Mouse (Mus musculus) stomach, embryonic 16.5 days (tissue): ENCODE results near the gene Mcpt8. TPM values are rescaled to one million over a fixed set of nuclear protein-coding genes. Genes with fewer than 3 reads are reported as not detected.
"Not testable (repeated sequence)": the region's sequence is repeated elsewhere in the genome, so short reads cannot be mapped to it uniquely, and the experiment has no call there.

Experiments
- ATAC-seq: fragments of 200-750 bp; cut with Nextera tagmentation; 2 replicates; pipeline ENCODE4 v1.8.0; 2017; ENCODE audit warnings: moderate number of reproducible peaks, moderate TSS enrichment; ENCODE audit not compliant: insufficient read depth, low FRiP score
- H3K27ac ChIP-seq: fragments of 300-500 bp; sonication (generic); 2 replicates; pipeline ENCODE4 v1.5.1; 2014; ENCODE audit warnings: low read length
- H3K27me3 ChIP-seq: fragments of 300-500 bp; sonication (generic); 2 replicates; pipeline ENCODE4 v1.6.1; 2014; ENCODE audit warnings: low read length, control low read depth, mixed read lengths; ENCODE audit not compliant: control insufficient read depth, insufficient read depth
- H3K36me3 ChIP-seq: fragments of 300-500 bp; sonication (generic); 2 replicates; pipeline ENCODE4 v1.6.1; 2014; ENCODE audit warnings: low read length; ENCODE audit not compliant: control insufficient read depth, insufficient read depth
- H3K4me1 ChIP-seq: fragments of 300-500 bp; sonication (generic); 2 replicates; pipeline ENCODE4 v1.6.1; 2014; ENCODE audit warnings: low read length, control low read depth, mixed read lengths; ENCODE audit not compliant: control insufficient read depth, insufficient read depth
- H3K4me2 ChIP-seq: fragments of 300-500 bp; sonication (generic); 2 replicates; pipeline ENCODE4 v1.6.1; 2014; ENCODE audit warnings: low read depth, low read length, mixed read lengths
- H3K4me3 ChIP-seq: fragments of 300-500 bp; sonication (generic); replicated peaks from 2 replicates; pipeline ENCODE4 v1.5.1; 2014; ENCODE audit warnings: mild to moderate bottlenecking, low read length
- H3K9ac ChIP-seq: fragments of 300-500 bp; sonication (generic); 2 replicates; pipeline ENCODE4 v1.6.1; 2014; ENCODE audit warnings: low read length
- H3K9me3 ChIP-seq: fragments of 300-500 bp; sonication (generic); replicated peaks from 2 replicates; pipeline ENCODE4 v1.6.1; 2016; ENCODE audit warnings: low read length, control low read depth; ENCODE audit not compliant: control insufficient read depth
- WGBS: fragments of 180-500 bp; shearing (Covaris S2); extraction: QIAGEN DNeasy Blood & Tissue Kit; methylation state at CpG from one replicate; pipeline ENCODE4 v1.1.7; 2014; 5-methylcytosine and 5-hydroxymethylcytosine counted together
- polyA plus RNA-seq: library from polyadenylated mRNA; unstranded; fragments of >200 nt; fragmentation: Nextera tagmentation; extraction: Ambion mirVana; gene quantifications from 2 replicates; pipeline ENCODE4 v1.2.1, GENCODE M21; 2015

The Mcpt8 gene
- 2.1 and 4.3 TPM in 2 replicates for polyA plus RNA-seq

- Histone ChIP-seq H3K27ac (no peak within 1 kb of the TSS), H3K9me3 (no peaks in the 10 kb centered on the region), H3K36me3 (no peaks in the 10 kb centered on the region), H3K4me2 (no peak within 1 kb of the TSS), H3K4me1 (no peaks in the 10 kb centered on the region), H3K4me3 (no peak within 1 kb of the TSS), H3K9ac (no peak within 1 kb of the TSS), H3K27me3 (no peaks in the 10 kb centered on the region)
- ATAC-seq, result no peak
- WGBS, result 94% methylated on average over 2 of the region's 2 CpGs
These were observed at the start of gene Mcpt8 for GRCm38 (mm10) chr14:56085167-56085566. Gene Mcpt8, minus strand, starts transcription at chr14:56085273.

- not testable (repeated sequence) for ATAC-seq
These were observed 48.6 kb upstream of the Mcpt8 start for GRCm38 (mm10) chr14:56133675-56134074.

GRCm38 (mm10) chr14:56132508-56132907 lies 47.4 kb upstream of the Mcpt8 start, which contains the start of gene Gzmd:
Gene Gzmd, minus strand, starts transcription at chr14:56132608.
- H3K4me3 ChIP-seq, H3K4me1 ChIP-seq, H3K27ac ChIP-seq, H3K36me3 ChIP-seq, H3K9ac ChIP-seq, H3K27me3 ChIP-seq, H3K9me3 ChIP-seq, ATAC-seq, H3K4me2 ChIP-seq: not testable (repeated sequence)
- WGBS, result 70% methylated on average over 2 of the region's 2 CpGs

More at GRCm38 (mm10) chr14:56133675-56134074, 48.6 kb upstream of the Mcpt8 start:
- not testable (repeated sequence) for H3K9me3 ChIP-seq, H3K36me3 ChIP-seq, H3K4me2 ChIP-seq, H3K27ac ChIP-seq, H3K9ac ChIP-seq, H3K27me3 ChIP-seq, H3K4me1 ChIP-seq, H3K4me3 ChIP-seq
- WGBS, result 56% methylated on average over 1 of the region's 1 CpGs

- no peak overlapping the region for H3K4me3 ChIP-seq
- WGBS, result 51% methylated on average over 3 of the region's 3 CpGs
- no peak overlapping the region for H3K4me2 ChIP-seq
- H3K4me1 ChIP-seq, result no peaks in the 10 kb centered on the region
- H3K9ac ChIP-seq, result no peak overlapping the region
- no peaks in the 10 kb centered on the region for H3K27me3 ChIP-seq
- no peaks in the 10 kb centered on the region for H3K9me3 ChIP-seq
- no peak for ATAC-seq
- no peak overlapping the region for H3K27ac ChIP-seq
- H3K36me3 ChIP-seq, result no peaks in the 10 kb centered on the region
These were observed 43.3 kb upstream of the Mcpt8 start for GRCm38 (mm10) chr14:56128341-56128740.

GRCm38 (mm10) chr14:56123516-56123915 lies 38.4 kb upstream of the Mcpt8 start:
- Histone ChIP-seq H3K27me3 (no peaks in the 10 kb centered on the region), H3K9me3 (no peaks in the 10 kb centered on the region), H3K36me3 (no peaks in the 10 kb centered on the region), H3K4me3 (no peak overlapping the region), H3K4me2 (no peak overlapping the region), H3K4me1 (no peaks in the 10 kb centered on the region), H3K9ac (no peak overlapping the region), H3K27ac (no peak overlapping the region)
- 78% methylated on average over 3 of the region's 3 CpGs for WGBS
- ATAC-seq, result no peak

GRCm38 (mm10) chr14:56120525-56120924 lies 35.5 kb upstream of the Mcpt8 start, which contains the start of gene Gzme:
Gene Gzme, minus strand, starts transcription at chr14:56120625.
- Histone ChIP-seq H3K4me2 (no peak within 1 kb of the TSS), H3K9me3 (no peaks in the 10 kb centered on the region), H3K4me1 (no peaks in the 10 kb centered on the region), H3K36me3 (no peaks in the 10 kb centered on the region), H3K4me3 (no peak within 1 kb of the TSS), H3K27ac (no peak within 1 kb of the TSS), H3K27me3 (no peaks in the 10 kb centered on the region), H3K9ac (no peak within 1 kb of the TSS)
- no peak for ATAC-seq

- 89% methylated on average over 33 of the region's 33 CpGs for WGBS
- not testable (repeated sequence) for H3K4me3 ChIP-seq, H3K9me3 ChIP-seq
These were observed 30.6 kb upstream of the Mcpt8 start for GRCm38 (mm10) chr14:56115531-56116310.

GRCm38 (mm10) chr14:56105447-56106180 lies 20.5 kb upstream of the Mcpt8 start:
- 80% methylated on average over 13 of the region's 13 CpGs for WGBS
- H3K27ac ChIP-seq, result no peak overlapping the region
- H3K27me3 ChIP-seq, result no peaks in the 10 kb centered on the region
- H3K4me1 ChIP-seq, result no peaks in the 10 kb centered on the region
- H3K36me3 ChIP-seq, result no peaks in the 10 kb centered on the region
- H3K9me3 ChIP-seq, result no peaks in the 10 kb centered on the region
- H3K4me3 ChIP-seq, result no peak overlapping the region
- H3K9ac ChIP-seq, result no peak overlapping the region
- H3K4me2 ChIP-seq, result no peak overlapping the region
- ATAC-seq, result no peak

More at GRCm38 (mm10) chr14:56115531-56116310, 30.6 kb upstream of the Mcpt8 start:
- H3K27ac ChIP-seq, H3K27me3 ChIP-seq, H3K4me1 ChIP-seq, H3K36me3 ChIP-seq, H3K4me2 ChIP-seq, H3K9ac ChIP-seq, ATAC-seq: not testable (repeated sequence)

- H3K9ac ChIP-seq, result no peak overlapping the region
- no peak for ATAC-seq
- H3K36me3 ChIP-seq, result no peaks in the 10 kb centered on the region
- H3K4me2 ChIP-seq, result no peak overlapping the region
- H3K9me3 ChIP-seq, result no peaks in the 10 kb centered on the region
- no peak overlapping the region for H3K4me3 ChIP-seq
- no peak overlapping the region for H3K27ac ChIP-seq
- H3K27me3 ChIP-seq, result no peaks in the 10 kb centered on the region
- H3K4me1 ChIP-seq, result no peaks in the 10 kb centered on the region
- WGBS, result 78% methylated on average over 5 of the region's 5 CpGs
These were observed 19.9 kb upstream of the Mcpt8 start for GRCm38 (mm10) chr14:56105016-56105415.
